Mouse (Mus musculus) CH12F3 (cell line): Measurements from ENCODE around the gene Rnaseh2a.
"Not testable (repeated sequence)": the region's sequence is repeated elsewhere in the genome, so short reads cannot be mapped to it uniquely, and the experiment has no call there.

Experiments
- in situ Hi-C: fragments of 300-500 bp; cut with MboI; formaldehyde crosslinking; loops from 2 replicates; pipeline ENCODE4 v1.14.3; 2020; ENCODE audit warnings: low sequenced_read_pairs

Rnaseh2a gene

GRCm38 (mm10) chr8:84907979-84908378, 61.6 kb downstream of the Rnaseh2a start:
- in situ Hi-C loops, result not testable (repeated sequence)

GRCm38 (mm10) chr8:84907493-84907892, 62.1 kb downstream of the Rnaseh2a start:
- in situ Hi-C loops, result no loop called here

- in situ Hi-C loops, result no loop called here
These were observed 62.5 kb downstream of the Rnaseh2a start for GRCm38 (mm10) chr8:84907037-84907436.
